Mouse (Mus musculus) myocyte (in vitro differentiated cells): ENCODE measurements around the gene Edem3. TPM values are rescaled to one million over a fixed set of nuclear protein-coding genes. Genes with fewer than 3 reads are reported as not detected.
A peak's percentile ranks its signal among the peaks of the same experiment; 100 is the strongest.

Experiments used
- H3K27me3 ChIP-seq: one replicate; pipeline ENCODE4 v1.6.1; 2011; ENCODE audit not compliant: control insufficient read depth, insufficient read depth, insufficient read length
- H3K36me3 ChIP-seq: one replicate; pipeline ENCODE4 v1.6.1; 2011; ENCODE audit not compliant: control insufficient read depth, insufficient read depth
- H3K4me2 ChIP-seq: one replicate; pipeline ENCODE4 v1.6.1; 2011; ENCODE audit warnings: low read depth, control low read depth
- H3K4me3 ChIP-seq: one replicate; pipeline ENCODE4 v1.5.1; 2011; ENCODE audit warnings: mild to moderate bottlenecking, control low read depth, moderate library complexity
- H3K79me2 ChIP-seq: one replicate; pipeline ENCODE4 v1.6.1; 2011; ENCODE audit not compliant: control insufficient read depth, insufficient read depth
- H3ac ChIP-seq: one replicate; pipeline ENCODE4 v1.6.1; 2011; ENCODE audit not compliant: control insufficient read depth, insufficient read length
- CEBPB ChIP-seq: IDR thresholded peaks from 2 replicates; pipeline ENCODE4 v1.6.1; 2011; ENCODE audit warnings: mild to moderate bottlenecking, moderate library complexity; ENCODE audit not compliant: poor library complexity, insufficient read depth, severe bottlenecking
- E2F4 ChIP-seq: IDR thresholded peaks from one replicate; pipeline ENCODE4 v1.6.1; 2011; ENCODE audit warnings: mild to moderate bottlenecking, control low read depth, moderate library complexity; ENCODE audit not compliant: insufficient read depth
- MAX ChIP-seq: IDR thresholded peaks from one replicate; pipeline ENCODE4 v1.6.1; 2011; ENCODE audit warnings: low read depth, mild to moderate bottlenecking, control low read depth
- MYOD1 ChIP-seq, 3 experiments: IDR thresholded peaks; one replicate each; pipeline ENCODE4 v1.6.1; 2011; ENCODE audit warnings: control low read depth in 2 of 3, low read depth in 2 of 3, mild to moderate bottlenecking in 2 of 3, moderate library complexity in 1 of 3; ENCODE audit not compliant: insufficient read length in 2 of 3, control insufficient read depth in 1 of 3
- MYOG ChIP-seq, 3 experiments: IDR thresholded peaks; one replicate each; pipeline ENCODE4 v1.6.1; 2011; ENCODE audit warnings: control low read depth in 2 of 3, low read depth in 2 of 3, mild to moderate bottlenecking in 2 of 3; ENCODE audit not compliant: insufficient read length in 2 of 3, control insufficient read depth in 1 of 3, insufficient read depth in 1 of 3
- POLR2A ChIP-seq: IDR thresholded peaks from one replicate; pipeline ENCODE4 v1.6.1; 2011; ENCODE audit warnings: low read depth, mild to moderate bottlenecking, control low read depth, moderate library complexity; ENCODE audit not compliant: insufficient read length
- POLR2AphosphoS2 ChIP-seq: IDR thresholded peaks from one replicate; pipeline ENCODE4 v1.6.1; 2011; ENCODE audit warnings: low read depth, control low read depth; ENCODE audit not compliant: insufficient read length
- REST ChIP-seq: IDR thresholded peaks from one replicate; pipeline ENCODE4 v1.6.1; 2011; ENCODE audit warnings: mild to moderate bottlenecking, control low read depth, moderate library complexity; ENCODE audit not compliant: insufficient read depth, insufficient read length
- SRF ChIP-seq: IDR thresholded peaks from one replicate; pipeline ENCODE4 v1.6.1; 2011; ENCODE audit warnings: low read depth; ENCODE audit not compliant: control insufficient read depth, insufficient read length
- TCF12 ChIP-seq: IDR thresholded peaks from one replicate; pipeline ENCODE4 v1.6.1; 2011; ENCODE audit warnings: mild to moderate bottlenecking, control low read depth; ENCODE audit not compliant: poor library complexity, insufficient read depth, severe bottlenecking
- TCF3 ChIP-seq: IDR thresholded peaks from one replicate; pipeline ENCODE4 v1.6.1; 2011; ENCODE audit warnings: low read depth, control low read depth; ENCODE audit not compliant: insufficient read length
- USF1 ChIP-seq: IDR thresholded peaks from one replicate; pipeline ENCODE4 v1.6.1; 2011; ENCODE audit warnings: low read depth, mild to moderate bottlenecking, control low read depth, moderate library complexity
- polyA plus RNA-seq: library from polyadenylated mRNA; unstranded; fragments of >200 nt; fragmentation: generic; extraction: Trizol; gene quantifications from one replicate; pipeline ENCODE4 v1.2.1, GENCODE M21; 2012; ENCODE audit warnings: missing spikeins

The Edem3 gene
- polyA plus RNA-seq = 10.0 TPM

DNA sequence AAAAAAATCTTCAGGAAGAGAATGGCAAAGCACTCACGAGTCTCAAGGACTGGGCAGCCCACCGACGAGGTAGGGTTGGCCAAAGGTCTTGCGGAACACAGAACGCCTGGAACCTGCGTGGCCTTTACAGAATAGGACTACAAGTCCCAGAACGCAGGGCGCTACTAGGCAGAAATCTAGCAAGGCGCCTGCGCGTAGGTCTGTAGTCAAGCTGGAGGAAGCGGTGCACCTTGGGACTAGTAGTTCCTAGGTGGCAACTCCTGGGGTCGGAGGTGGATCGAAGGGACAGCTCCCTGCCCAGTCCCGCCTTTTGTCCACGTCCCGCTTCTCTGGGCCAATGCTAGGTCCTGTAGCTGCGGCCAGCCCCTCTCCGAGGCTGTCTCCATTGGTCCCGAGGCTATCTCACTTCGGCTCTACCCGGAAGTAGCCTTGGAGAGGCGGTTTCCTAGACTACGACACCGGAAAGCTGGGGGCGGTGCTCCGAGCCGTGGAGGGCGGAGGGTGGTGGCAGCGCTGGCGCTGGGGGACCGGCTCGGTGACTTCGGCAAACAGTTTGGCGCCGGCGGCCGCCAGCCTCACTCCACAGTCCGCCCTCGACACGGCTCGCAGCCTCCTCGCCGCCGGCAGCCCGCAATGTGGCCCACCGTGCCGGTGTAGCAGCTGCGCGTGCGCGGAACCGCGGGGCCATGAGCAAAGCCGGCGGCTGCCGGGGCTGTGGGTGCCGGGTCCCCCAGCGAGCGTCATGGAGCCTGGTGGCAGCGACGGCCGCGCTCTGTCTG is at the start of gene Edem3:
Gene Edem3, plus strand, starts transcription at position 491 of the 779 bp plus-strand sequence.
- peak within 1 kb of the TSS; percentile 89 for H3ac ChIP-seq
- peak; percentile 87 for TF ChIP-seq POLR2A
- TF ChIP-seq POLR2AphosphoS2 = peak; percentile 87
- TF ChIP-seq USF1 = no peak
- TF ChIP-seq MYOG (IDR thresholded peaks at IDR 0.05; ENCODE audit: control insufficient read depth in 1 of 3, insufficient read depth in 1 of 3, insufficient read length in 2 of 3, low read depth in 2 of 3) = peak in 1 of 3 experiments; percentile 16
- TF ChIP-seq SRF = no peak
- peak in 1 of 3 experiments; percentile 27 for TF ChIP-seq MYOD1 (IDR thresholded peaks at IDR 0.05; ENCODE audit: control insufficient read depth in 1 of 3, insufficient read length in 2 of 3, low read depth in 2 of 3)
- H3K36me3 ChIP-seq = no peaks in the 10 kb centered on the region
- H3K4me3 ChIP-seq = peak within 1 kb of the TSS; percentile 77
- H3K27me3 ChIP-seq = no peaks in the 10 kb centered on the region
- H3K4me2 ChIP-seq = peak within 1 kb of the TSS; percentile 95
- peaks cover 37% of the 10 kb centered on the region for H3K79me2 ChIP-seq

DNA sequence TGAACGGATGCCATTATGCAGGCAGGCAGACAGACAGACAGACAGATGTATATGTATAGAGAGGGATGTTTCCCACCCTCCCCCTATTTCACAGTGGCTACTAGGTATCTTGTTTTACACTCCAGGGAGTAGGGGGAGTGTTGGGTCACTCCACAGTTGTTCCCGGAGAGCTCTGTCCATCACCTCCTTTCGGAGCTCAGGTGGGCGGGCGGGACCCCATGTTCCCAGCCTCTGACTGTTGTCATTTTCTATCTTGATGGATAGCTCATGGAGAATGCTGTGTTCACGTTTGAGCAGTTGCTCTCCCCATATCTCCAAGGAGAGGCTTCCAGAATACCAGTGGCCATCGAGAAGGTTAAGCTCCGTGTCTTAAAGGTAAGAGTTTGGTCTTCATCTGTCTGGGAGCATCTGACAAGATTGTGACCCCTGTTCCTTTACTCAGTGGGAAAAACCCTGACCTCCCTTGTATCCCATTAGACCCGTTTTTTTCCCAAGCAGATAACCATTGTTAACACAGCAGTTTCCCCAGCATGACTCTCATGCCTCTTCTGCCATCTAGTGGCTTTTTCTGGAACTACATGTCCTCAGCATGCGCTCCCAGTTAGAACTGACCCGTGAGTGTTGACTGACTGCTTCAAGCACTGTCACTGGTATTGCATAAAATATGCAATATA is 49.3 kb upstream of the Edem3 start:
- no peak for TF ChIP-seq POLR2AphosphoS2
- no peak for TF ChIP-seq MYOG (IDR thresholded peaks at IDR 0.05; ENCODE audit: control insufficient read depth in 1 of 3, insufficient read depth in 1 of 3, insufficient read length in 2 of 3, low read depth in 2 of 3)
- no peak for TF ChIP-seq POLR2A
- TF ChIP-seq USF1 = no peak
- no peaks in the 10 kb centered on the region for H3K79me2 ChIP-seq
- no peak overlapping the region for H3K4me3 ChIP-seq
- no peak overlapping the region for H3ac ChIP-seq
- no peaks in the 10 kb centered on the region for H3K36me3 ChIP-seq
- no peaks in the 10 kb centered on the region for H3K27me3 ChIP-seq
- no peak overlapping the region for H3K4me2 ChIP-seq

DNA sequence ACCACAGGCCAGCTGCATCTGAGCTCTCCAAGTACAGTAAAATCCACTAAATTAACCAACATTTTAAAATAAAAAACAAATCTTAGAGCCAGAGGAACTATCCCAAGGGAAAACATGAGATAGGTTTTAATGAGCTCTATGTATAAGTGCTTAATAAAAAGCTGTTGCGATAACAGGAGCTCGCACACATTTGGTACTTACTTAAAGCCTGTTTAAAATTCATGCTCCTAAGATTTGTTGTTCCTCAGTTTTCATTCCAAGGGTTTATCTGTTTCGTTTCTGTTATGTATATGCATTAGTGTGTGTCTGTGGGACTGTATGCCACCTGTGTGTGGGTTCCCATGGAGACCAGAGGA is 48.8 kb upstream of the Edem3 start:
- Histone ChIP-seq H3K79me2 (no peaks in the 10 kb centered on the region), H3ac (no peak overlapping the region)
- TF ChIP-seq REST (no peak), MYOG (IDR thresholded peaks at IDR 0.05; ENCODE audit: control insufficient read depth in 1 of 3, insufficient read depth in 1 of 3, insufficient read length in 2 of 3, low read depth in 2 of 3) (no peak), TCF3 (no peak), POLR2AphosphoS2 (no peak), POLR2A (no peak), CEBPB (no peak), USF1 (no peak), SRF (no peak), E2F4 (no peak), MAX (no peak), TCF12 (no peak), MYOD1 (IDR thresholded peaks at IDR 0.05; ENCODE audit: control insufficient read depth in 1 of 3, insufficient read length in 2 of 3, low read depth in 2 of 3) (no peak)

DNA sequence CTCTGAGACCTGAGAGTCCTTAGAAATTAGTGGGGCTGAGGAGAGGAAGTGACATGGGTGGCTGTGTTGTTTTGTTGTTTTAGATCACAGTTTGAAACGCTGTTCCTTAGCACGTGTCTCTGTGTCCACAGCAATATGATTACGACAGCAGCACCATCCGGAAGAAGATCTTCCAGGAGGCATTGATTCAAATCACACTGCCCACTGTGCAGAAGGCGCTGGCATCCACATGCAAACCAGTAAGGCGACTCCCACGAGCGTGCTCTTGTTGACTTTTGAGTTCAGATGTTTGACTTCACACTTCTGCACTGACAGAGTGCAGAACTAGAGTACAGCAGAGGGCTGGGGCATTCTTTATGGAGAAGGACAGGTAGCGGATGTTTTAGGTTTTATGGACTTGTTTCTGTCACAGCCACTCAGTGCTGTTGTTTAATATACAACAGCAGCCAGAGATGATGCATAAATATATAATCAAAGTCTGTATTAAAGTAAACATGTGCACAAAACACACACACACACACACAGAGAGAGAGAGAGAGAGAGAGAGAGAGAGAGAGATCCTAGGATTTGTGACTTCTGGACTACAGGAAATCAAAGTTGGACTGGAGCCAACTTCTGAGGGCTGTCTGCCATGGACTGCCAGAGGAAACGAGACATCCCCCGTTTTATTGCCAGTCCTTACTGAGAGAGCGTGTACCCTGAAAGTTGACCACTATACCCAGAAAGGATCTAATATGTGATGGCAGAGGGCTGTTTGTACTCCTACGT is 46.0 kb upstream of the Edem3 start:
- Histone ChIP-seq H3K4me2 (no peak overlapping the region), H3K79me2 (no peaks in the 10 kb centered on the region), H3ac (no peak overlapping the region), H3K36me3 (no peaks in the 10 kb centered on the region), H3K27me3 (no peaks in the 10 kb centered on the region), H3K4me3 (no peak overlapping the region)
- no peak for TF ChIP-seq SRF
- TF ChIP-seq MAX = no peak
- no peak for TF ChIP-seq E2F4
- TF ChIP-seq USF1 = no peak
- no peak for TF ChIP-seq CEBPB
- TF ChIP-seq POLR2AphosphoS2 = no peak
- TF ChIP-seq MYOD1 (IDR thresholded peaks at IDR 0.05; ENCODE audit: control insufficient read depth in 1 of 3, insufficient read length in 2 of 3, low read depth in 2 of 3) = no peak
- TF ChIP-seq REST = no peak
- TF ChIP-seq TCF3 = no peak
- TF ChIP-seq MYOG (IDR thresholded peaks at IDR 0.05; ENCODE audit: control insufficient read depth in 1 of 3, insufficient read depth in 1 of 3, insufficient read length in 2 of 3, low read depth in 2 of 3) = no peak
- TF ChIP-seq POLR2A = no peak
- no peak for TF ChIP-seq TCF12

More for the DNA sequence above, 48.8 kb upstream of the Edem3 start:
- Histone ChIP-seq H3K36me3 (no peaks in the 10 kb centered on the region), H3K4me2 (no peak overlapping the region), H3K4me3 (no peak overlapping the region), H3K27me3 (no peaks in the 10 kb centered on the region)
